Mouse (Mus musculus): ENCODE results near the gene Slc25a17.

DNA sequence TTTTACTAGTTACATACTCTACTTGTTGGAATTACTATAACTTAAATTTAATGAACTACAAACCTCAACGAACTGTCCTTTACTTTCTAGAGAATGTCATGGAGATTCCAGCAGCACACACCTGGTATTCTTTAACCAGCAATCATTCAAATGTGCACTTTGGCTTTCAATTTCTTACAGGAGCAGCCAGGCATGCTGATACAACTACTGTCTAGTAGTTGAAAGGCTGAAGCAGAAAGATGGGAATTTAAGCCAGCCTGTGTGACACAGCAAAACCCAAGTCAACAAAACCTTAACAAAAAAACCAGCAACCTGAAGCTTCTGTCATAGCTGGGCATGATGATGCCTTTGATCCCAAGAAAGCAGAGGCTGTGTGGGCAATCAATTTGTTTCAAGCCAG is 1.9 kb upstream of the Slc25a17 start:
- TF ChIP-seq CTCF (IDR thresholded peaks at IDR 0.05; ENCODE audit: low read depth, low read length) (no peak), POLR2A (IDR thresholded peaks at IDR 0.05; ENCODE audit: extremely low read depth, insufficient read depth, low read length) (no peak)
